Mouse (Mus musculus): ENCODE measurements around the gene Coro1b. TPM values are rescaled to one million over a fixed set of nuclear protein-coding genes. Genes with fewer than 3 reads are reported as not detected.

Coro1b gene
- polyA plus RNA-seq, 1 experiment from 2014 or later = 148 TPM

DNA sequence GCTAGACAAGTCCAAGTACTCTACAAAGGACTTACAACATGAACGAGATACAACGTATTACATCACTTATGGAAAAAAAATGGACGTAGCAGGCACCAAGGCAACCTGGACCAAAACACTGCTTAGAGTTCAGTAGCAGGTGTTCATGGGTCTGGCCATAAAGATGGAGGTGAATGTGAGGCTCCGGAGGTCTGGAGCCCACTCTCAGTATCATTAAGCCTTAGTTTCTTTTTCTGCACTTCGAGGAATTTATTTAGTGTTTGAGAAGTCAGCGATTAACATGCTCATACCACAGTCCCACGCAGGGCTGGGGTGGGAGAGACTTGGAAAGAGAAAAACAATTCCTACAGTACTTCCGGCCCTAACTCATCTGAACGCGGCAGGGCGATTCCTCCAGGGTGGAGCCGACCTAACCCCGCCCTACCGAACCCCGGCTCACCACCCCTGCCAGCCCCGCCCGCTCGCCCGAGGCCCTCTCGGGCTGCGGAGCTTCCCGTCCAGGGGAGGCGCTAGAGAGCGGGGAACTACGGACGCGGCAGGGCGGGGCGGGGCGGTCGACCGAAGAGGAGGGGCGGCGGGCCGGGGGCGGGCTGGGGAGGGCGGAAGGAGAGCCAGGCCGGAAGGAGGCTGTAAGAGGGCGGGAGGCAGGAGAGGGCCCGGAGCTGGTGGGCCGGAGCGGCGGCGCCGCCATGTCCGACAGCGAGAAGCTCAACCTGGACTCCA lies 43.3 kb downstream of the Coro1b start, which contains the start of gene Ppp1ca:
Gene Ppp1ca (plus strand): TSS at position 538 of the 723 bp plus-strand sequence.
- H3K27ac ChIP-seq (ENCODE audit: low read depth) = peak within 1 kb of the TSS; percentile 90
- H3K36me3 ChIP-seq (ENCODE audit: insufficient read depth) = peaks cover 37% of the 10 kb centered on the region
- H3K9ac ChIP-seq = peak within 1 kb of the TSS; percentile 95
- H3K4me3 ChIP-seq (ENCODE audit: low read depth, low read length) = peak within 1 kb of the TSS; percentile 96
- H3K27me3 ChIP-seq (ENCODE audit: insufficient read depth, low read length) = no peaks in the 10 kb centered on the region
- H3K9me3 ChIP-seq (ENCODE audit: low read depth, low read length) = no peaks in the 10 kb centered on the region
- H3K4me2 ChIP-seq = peak within 1 kb of the TSS; percentile 98
- H3K4me1 ChIP-seq (ENCODE audit: insufficient read depth) = peaks cover 11% of the 10 kb centered on the region
- peak; percentile 97 for DNase-seq
- WGBS = 4% methylated on average over 44 of the region's 47 CpGs
- ATAC-seq (ENCODE audit: insufficient read depth) = peak; percentile 93
- peak; percentile 74 for TF ChIP-seq CTCF (IDR thresholded peaks at IDR 0.05; ENCODE audit: low read depth)

DNA sequence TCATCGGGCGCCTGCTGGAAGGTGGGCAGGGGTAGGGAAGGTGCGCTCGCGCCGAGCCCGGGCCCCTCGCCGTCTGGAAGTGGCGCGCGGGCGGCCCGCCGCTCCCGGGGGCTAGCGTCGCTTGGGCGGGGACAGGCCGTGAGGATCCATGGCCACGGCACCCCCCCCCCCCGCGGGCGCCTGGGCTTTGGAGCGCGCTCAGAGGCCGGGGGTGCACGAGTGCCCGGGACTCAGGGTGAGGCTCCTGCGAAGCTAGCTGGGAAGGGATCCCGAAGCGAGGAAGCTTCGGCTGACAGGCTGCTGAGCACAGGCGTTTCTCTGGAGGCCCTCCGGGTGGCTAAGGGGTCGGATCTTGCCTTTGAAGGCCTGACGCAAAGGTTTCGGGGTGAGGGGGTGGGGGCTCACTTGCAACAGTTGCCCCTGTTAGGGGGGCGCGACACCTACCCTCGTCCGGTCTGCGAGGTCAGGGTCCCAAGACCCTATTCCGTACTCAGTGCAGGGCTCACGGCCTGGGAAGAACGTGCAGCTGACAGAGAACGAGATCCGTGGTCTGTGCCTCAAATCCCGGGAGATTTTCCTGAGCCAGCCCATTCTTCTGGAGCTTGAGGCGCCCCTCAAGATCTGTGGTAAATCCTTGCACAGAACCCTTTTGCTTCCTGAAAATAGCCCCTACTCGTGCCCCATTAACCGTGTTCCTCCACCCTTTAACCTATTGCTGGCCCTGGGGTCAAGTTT lies 44.0 kb downstream of the Coro1b start:
- no peaks in the 10 kb centered on the region for H3K27me3 ChIP-seq (ENCODE audit: insufficient read depth, low read length)
- H3K4me3 ChIP-seq (ENCODE audit: low read depth, low read length) = peak overlapping the region; percentile 96
- DNase-seq (peak; percentile 45), ATAC-seq (ENCODE audit: insufficient read depth) (peak; percentile 62)
- 1% methylated on average over 51 of the region's 52 CpGs for WGBS
- H3K4me2 ChIP-seq = peak overlapping the region; percentile 98
- H3K36me3 ChIP-seq (ENCODE audit: insufficient read depth) = peaks cover 45% of the 10 kb centered on the region
- H3K9me3 ChIP-seq (ENCODE audit: low read depth, low read length) = no peaks in the 10 kb centered on the region
- H3K9ac ChIP-seq = peak overlapping the region; percentile 95
- no peak for TF ChIP-seq CTCF (IDR thresholded peaks at IDR 0.05; ENCODE audit: low read depth)
- peaks cover 11% of the 10 kb centered on the region for H3K4me1 ChIP-seq (ENCODE audit: insufficient read depth)
- H3K27ac ChIP-seq (ENCODE audit: low read depth) = peak overlapping the region; percentile 90

DNA sequence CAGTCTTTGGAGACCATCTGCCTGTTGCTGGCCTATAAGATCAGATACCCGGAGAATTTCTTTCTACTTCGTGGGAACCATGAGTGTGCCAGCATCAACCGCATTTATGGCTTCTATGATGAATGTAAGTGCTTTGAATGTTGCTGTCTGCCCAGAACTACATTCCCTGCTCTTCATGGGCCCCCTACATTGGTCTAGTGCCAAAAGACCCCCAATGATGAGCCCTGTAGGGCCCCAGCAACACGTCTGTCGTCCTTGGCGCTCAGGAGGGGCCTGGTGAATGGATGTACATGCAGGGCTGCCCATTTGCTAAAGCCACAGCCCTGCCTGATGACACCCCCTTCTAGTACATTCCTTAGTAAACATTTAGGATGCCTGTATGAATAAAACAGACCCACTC lies 44.7 kb downstream of the Coro1b start:
- 42% methylated on average over 6 of the region's 6 CpGs for WGBS
- peak; percentile 8 for DNase-seq
- Histone ChIP-seq H3K36me3 (ENCODE audit: insufficient read depth) (peaks cover 47% of the 10 kb centered on the region), H3K27me3 (ENCODE audit: insufficient read depth, low read length) (no peaks in the 10 kb centered on the region), H3K4me2 (peak overlapping the region; percentile 98), H3K9ac (peak overlapping the region; percentile 95), H3K27ac (ENCODE audit: low read depth) (peak overlapping the region; percentile 90; the same call in 1 of the 2 replicates), H3K4me1 (ENCODE audit: insufficient read depth) (peaks cover 11% of the 10 kb centered on the region), H3K9me3 (ENCODE audit: low read depth, low read length) (no peaks in the 10 kb centered on the region), H3K4me3 (ENCODE audit: low read depth, low read length) (peak overlapping the region; percentile 96)
- no peak for TF ChIP-seq CTCF (IDR thresholded peaks at IDR 0.05; ENCODE audit: low read depth)
- no peak for ATAC-seq (ENCODE audit: insufficient read depth)

DNA sequence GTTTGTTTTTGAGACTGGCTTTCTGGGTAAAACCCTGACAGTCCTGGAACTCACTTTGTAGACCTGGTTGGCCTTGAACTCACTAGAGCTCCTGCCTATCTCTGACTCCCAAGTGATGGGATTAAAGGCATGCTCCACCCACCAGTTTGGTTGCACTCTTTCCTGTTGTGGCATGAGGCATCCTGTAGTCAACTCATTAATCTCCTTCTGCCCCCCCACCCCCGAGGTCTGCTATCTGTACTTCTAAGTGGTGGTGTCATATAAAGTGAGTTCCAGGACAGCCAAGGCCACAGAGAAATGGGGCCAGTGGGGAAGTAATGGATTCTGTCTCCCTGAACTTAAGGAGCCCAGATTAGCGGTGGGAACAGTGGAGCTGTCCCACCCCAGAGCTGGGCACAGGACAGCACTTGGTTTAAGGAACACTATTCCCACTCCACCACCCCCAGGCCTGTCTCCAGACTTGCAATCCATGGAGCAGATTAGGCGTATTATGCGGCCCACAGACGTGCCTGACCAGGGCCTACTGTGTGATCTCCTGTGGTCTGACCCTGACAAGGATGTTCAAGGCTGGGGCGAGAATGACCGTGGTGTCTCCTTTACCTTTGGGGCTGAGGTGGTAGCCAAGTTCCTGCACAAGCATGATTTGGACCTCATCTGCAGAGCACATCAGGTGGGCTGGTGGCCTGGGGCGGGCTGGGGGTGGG lies 45.8 kb downstream of the Coro1b start:
- Histone ChIP-seq H3K27ac (ENCODE audit: low read depth) (no peak overlapping the region), H3K9me3 (ENCODE audit: low read depth, low read length) (no peaks in the 10 kb centered on the region), H3K27me3 (ENCODE audit: insufficient read depth, low read length) (no peaks in the 10 kb centered on the region), H3K4me1 (ENCODE audit: insufficient read depth) (peaks cover 11% of the 10 kb centered on the region), H3K4me2 (peak overlapping the region; percentile 98; the same call in 1 of the 2 replicates), H3K9ac (no peak overlapping the region), H3K4me3 (ENCODE audit: low read depth, low read length) (no peak overlapping the region), H3K36me3 (ENCODE audit: insufficient read depth) (peaks cover 56% of the 10 kb centered on the region)
- TF ChIP-seq CTCF (IDR thresholded peaks at IDR 0.05; ENCODE audit: low read depth) = no peak
- ATAC-seq (ENCODE audit: insufficient read depth) = no peak
- 79% methylated on average over 8 of the region's 8 CpGs for WGBS
- no peak for DNase-seq

DNA sequence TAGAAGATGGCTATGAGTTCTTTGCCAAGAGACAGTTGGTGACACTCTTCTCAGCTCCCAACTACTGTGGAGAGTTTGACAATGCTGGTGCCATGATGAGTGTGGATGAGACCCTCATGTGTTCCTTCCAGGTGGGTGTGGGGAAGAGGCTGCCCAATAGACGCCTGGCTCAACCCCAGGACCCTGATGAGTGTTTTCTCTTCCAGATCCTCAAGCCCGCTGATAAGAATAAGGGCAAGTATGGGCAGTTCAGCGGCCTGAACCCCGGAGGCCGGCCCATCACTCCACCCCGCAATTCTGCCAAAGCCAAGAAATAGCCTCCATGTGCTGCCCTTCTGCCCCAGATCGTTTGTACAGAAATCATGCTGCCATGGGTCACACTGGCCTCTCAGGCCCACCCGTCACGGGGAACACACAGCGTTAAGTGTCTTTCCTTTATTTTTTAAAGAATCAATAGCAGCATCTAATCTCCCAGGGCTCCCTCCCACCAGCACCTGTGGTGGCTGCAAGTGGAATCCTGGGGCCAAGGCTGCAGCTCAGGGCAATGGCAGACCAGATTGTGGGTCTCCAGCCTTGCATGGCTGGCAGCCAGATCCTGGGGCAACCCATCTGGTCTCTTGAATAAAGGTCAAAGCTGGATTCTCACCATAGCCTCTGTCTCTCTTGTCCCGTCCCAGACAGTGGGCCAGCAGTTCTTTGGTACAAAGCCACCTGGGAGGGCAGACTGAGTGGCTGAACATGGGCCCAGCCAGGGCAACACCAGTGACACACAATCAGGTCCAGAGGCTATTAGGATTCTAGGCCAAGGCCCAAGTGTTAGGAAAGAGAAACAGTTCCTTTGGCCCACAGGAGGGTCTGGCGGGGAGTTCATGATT lies 46.6 kb downstream of the Coro1b start:
- WGBS = 74% methylated on average over 12 of the region's 12 CpGs

DNA sequence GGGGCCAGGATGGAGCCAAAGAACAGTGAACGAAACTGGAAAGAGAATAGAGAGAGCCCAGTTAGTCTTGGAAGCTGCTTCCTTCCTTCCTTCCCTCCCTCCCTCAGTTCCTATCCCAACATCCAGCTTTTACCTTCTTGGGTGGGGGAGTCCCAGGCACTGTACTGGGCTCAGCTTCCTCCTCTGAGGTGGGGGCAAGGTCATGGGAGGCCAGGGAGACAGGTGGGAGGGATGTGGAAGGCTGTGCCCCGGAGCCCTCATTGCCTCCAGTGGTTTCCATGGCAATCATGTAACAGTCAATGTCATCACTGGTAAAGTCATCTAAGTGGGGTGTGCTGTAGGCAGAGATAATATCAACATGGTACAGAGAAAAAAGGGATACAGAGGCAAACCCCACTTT lies 47.6 kb downstream of the Coro1b start:
- Histone ChIP-seq H3K27ac (ENCODE audit: low read depth) (no peak overlapping the region), H3K9ac (no peak overlapping the region), H3K27me3 (ENCODE audit: insufficient read depth, low read length) (no peaks in the 10 kb centered on the region), H3K4me3 (ENCODE audit: low read depth, low read length) (no peak overlapping the region), H3K36me3 (ENCODE audit: insufficient read depth) (peaks cover 68% of the 10 kb centered on the region), H3K9me3 (ENCODE audit: low read depth, low read length) (no peaks in the 10 kb centered on the region), H3K4me1 (ENCODE audit: insufficient read depth) (peaks cover 19% of the 10 kb centered on the region), H3K4me2 (no peak overlapping the region)
- ATAC-seq (ENCODE audit: insufficient read depth) = no peak
- no peak for TF ChIP-seq CTCF (IDR thresholded peaks at IDR 0.05; ENCODE audit: low read depth)
- DNase-seq = no peak
- WGBS = 56% methylated on average over 2 of the region's 2 CpGs

More for the DNA sequence above, 46.6 kb downstream of the Coro1b start:
- H3K9ac ChIP-seq = no peak overlapping the region
- H3K36me3 ChIP-seq (ENCODE audit: insufficient read depth) = peaks cover 63% of the 10 kb centered on the region
- no peak overlapping the region for H3K4me3 ChIP-seq (ENCODE audit: low read depth, low read length)
- no peak for TF ChIP-seq CTCF (IDR thresholded peaks at IDR 0.05; ENCODE audit: low read depth)
- DNase-seq (no peak), ATAC-seq (ENCODE audit: insufficient read depth) (no peak)
- no peaks in the 10 kb centered on the region for H3K9me3 ChIP-seq (ENCODE audit: low read depth, low read length)
- peaks cover 11% of the 10 kb centered on the region for H3K4me1 ChIP-seq (ENCODE audit: insufficient read depth)
- H3K4me2 ChIP-seq = no peak overlapping the region
- H3K27me3 ChIP-seq (ENCODE audit: insufficient read depth, low read length) = no peaks in the 10 kb centered on the region
- H3K27ac ChIP-seq (ENCODE audit: low read depth) = no peak overlapping the region

Data from lung, embryonic 14.5 days (tissue).